Mouse (Mus musculus) liver, adult 2 months (tissue): ENCODE measurements around the gene Tbc1d10c. TPM values are rescaled to one million over a fixed set of nuclear protein-coding genes. Genes with fewer than 3 reads are reported as not detected.
A peak's percentile ranks its signal among the peaks of the same experiment; 100 is the strongest.

Source experiments
- DNase-seq: peaks from one replicate; pipeline ENCODE4 v3.0.0-alpha.2; 2011; ENCODE audit warnings: low read depth, low spot score; ENCODE audit errors: extremely low read depth
- H3K27ac ChIP-seq: fragments of 200-500 bp; replicated peaks from 2 replicates; pipeline ENCODE4 v1.5.1; 2012; ENCODE audit warnings: low read depth, mild to moderate bottlenecking, control low read depth, inconsistent platforms, low read length; ENCODE audit not compliant: insufficient read depth
- H3K27me3 ChIP-seq: fragments of 200-500 bp; 2 replicates; pipeline ENCODE4 v1.6.1; 2012; ENCODE audit warnings: mild to moderate bottlenecking, moderate library complexity, low read length, inconsistent platforms; ENCODE audit not compliant: control insufficient read depth, insufficient read depth
- H3K36me3 ChIP-seq: fragments of 200-500 bp; 2 replicates; pipeline ENCODE4 v1.6.1; 2012; ENCODE audit warnings: low read length, inconsistent platforms; ENCODE audit not compliant: control insufficient read depth, insufficient read depth
- H3K4me1 ChIP-seq: fragments of 200-500 bp; 2 replicates; pipeline ENCODE4 v1.6.1; 2011; ENCODE audit warnings: low read length; ENCODE audit not compliant: control insufficient read depth, insufficient read depth
- H3K4me3 ChIP-seq: fragments of 200-500 bp; 2 replicates; pipeline ENCODE4 v1.5.1; 2011; ENCODE audit warnings: low read depth, mild to moderate bottlenecking, control low read depth, low read length, moderate library complexity; ENCODE audit not compliant: insufficient read depth
- H3K79me2 ChIP-seq: fragments of 200-500 bp; 2 replicates; pipeline ENCODE4 v1.6.1; 2012; ENCODE audit warnings: inconsistent platforms, mild to moderate bottlenecking, low read length, moderate library complexity; ENCODE audit not compliant: control insufficient read depth, insufficient read depth
- H3K9ac ChIP-seq: fragments of 200-500 bp; 2 replicates; pipeline ENCODE4 v1.6.1; 2012; ENCODE audit warnings: low read depth, mild to moderate bottlenecking, control low read depth, inconsistent platforms, low read length
- CTCF ChIP-seq: fragments of 200-500 bp; IDR thresholded peaks from 2 replicates; pipeline ENCODE4 v1.5.1; 2011; ENCODE audit warnings: low read depth, low read length, control low read depth
- POLR2A ChIP-seq: fragments of 200-500 bp; IDR thresholded peaks from 2 replicates; pipeline ENCODE4 v1.6.1; 2011; ENCODE audit warnings: low read length, control low read depth; ENCODE audit not compliant: insufficient read depth; ENCODE audit errors: extremely low read depth
- WGBS: fragments of 180-500 bp; shearing (Covaris S2); methylation state at CpG from one replicate; pipeline ENCODE4 v1.1.7; 2018; 5-methylcytosine and 5-hydroxymethylcytosine counted together
- polyA plus RNA-seq: library from polyadenylated mRNA; depleted of rRNA; stranded (reverse); fragments of >200 nt; gene quantifications from 2 replicates; pipeline ENCODE4 v1.2.3, GENCODE M21; 2012
- total RNA-seq: library from RNA; depleted of rRNA; stranded (reverse); fragments of >200 nt; gene quantifications from 2 replicates; pipeline ENCODE4 v1.2.3, GENCODE M21; 2014

The Tbc1d10c gene
- total and polyA plus RNA-seq, 2 experiments: 0.46 to 2.2 TPM

DNA sequence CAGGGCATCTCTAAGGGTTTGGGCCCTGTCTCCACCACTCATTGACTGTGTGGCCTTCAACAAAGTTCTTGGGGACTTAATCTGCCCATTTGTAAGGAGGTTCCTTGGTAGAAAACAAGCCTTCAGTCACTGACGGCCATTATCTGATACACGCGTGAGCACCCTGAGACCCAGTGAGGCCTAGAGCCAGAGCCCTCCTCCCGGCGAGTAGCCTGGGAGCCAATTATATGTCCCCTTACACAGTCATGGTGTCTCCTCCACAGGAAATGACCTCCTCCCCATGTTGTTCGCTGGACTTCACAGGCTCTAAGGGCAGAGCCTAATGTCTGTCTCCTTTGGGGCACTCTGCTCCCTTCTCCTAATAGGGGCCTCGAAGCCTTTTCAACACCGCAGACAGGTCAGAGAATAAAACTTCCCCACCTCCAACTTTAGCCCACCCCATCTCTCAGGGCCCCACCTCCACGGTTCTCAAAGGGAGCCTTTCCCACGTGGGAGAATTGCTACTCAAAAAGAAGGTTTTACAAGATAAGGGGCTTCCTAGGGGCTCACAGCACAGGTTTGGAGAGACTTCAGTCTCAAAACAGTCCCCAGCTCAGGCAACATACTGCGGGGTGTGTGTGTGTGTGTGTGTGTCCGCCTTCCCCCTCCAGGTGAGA, 44.6 kb downstream of the Tbc1d10c start:
- no peaks in the 10 kb centered on the region for H3K36me3 ChIP-seq
- H3K4me1 ChIP-seq: peaks cover 18% of the 10 kb centered on the region
- no peak overlapping the region for H3K4me3 ChIP-seq
- peak overlapping the region; percentile 7; the same call in 1 of the 2 replicates for H3K27ac ChIP-seq
- no peak for DNase-seq
- H3K27me3 ChIP-seq: no peaks in the 10 kb centered on the region
- H3K9ac ChIP-seq: no peak overlapping the region
- peaks cover 15% of the 10 kb centered on the region; the same call in 1 of the 2 replicates for H3K79me2 ChIP-seq
- TF ChIP-seq POLR2A (no peak), CTCF (no peak)
- 84% methylated on average over 12 of the region's 12 CpGs for WGBS

DNA sequence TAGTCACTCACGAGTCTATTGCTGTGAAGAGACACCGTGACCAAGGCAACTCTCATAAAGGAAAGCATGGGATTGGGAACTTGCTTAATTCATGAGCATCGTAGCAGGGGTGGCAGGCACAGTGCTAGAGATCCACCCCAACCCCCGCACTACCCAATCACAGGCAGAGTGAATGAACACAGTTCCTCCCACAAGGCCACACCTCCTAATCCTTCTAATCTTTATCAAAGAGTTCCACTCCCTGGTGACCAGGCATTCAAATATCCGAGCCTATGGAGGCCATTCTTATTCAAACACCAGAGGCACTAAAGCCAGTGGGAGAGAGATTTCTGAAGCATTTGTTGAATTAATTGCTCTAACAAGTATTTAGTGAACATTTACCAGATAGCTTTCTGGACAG, 45.1 kb downstream of the Tbc1d10c start:
- no peak overlapping the region for H3K9ac ChIP-seq
- 96% methylated on average over 5 of the region's 5 CpGs for WGBS
- H3K36me3 ChIP-seq: no peaks in the 10 kb centered on the region
- no peaks in the 10 kb centered on the region for H3K27me3 ChIP-seq
- H3K27ac ChIP-seq: no peak overlapping the region
- no peak overlapping the region for H3K4me3 ChIP-seq
- no peak for DNase-seq
- no peak for TF ChIP-seq CTCF
- TF ChIP-seq POLR2A: no peak
- peaks cover 18% of the 10 kb centered on the region for H3K4me1 ChIP-seq
- H3K79me2 ChIP-seq: peaks cover 15% of the 10 kb centered on the region; the same call in 1 of the 2 replicates

GRCm38 (mm10) chr19:4144550-4145498, 46.3 kb downstream of the Tbc1d10c start:
- TF ChIP-seq CTCF (no peak), POLR2A (no peak)
- no peaks in the 10 kb centered on the region for H3K27me3 ChIP-seq
- DNase-seq: no peak
- H3K79me2 ChIP-seq: peaks cover 10% of the 10 kb centered on the region; the same call in 1 of the 2 replicates
- peak overlapping the region; percentile 21; the same call in 1 of the 2 replicates for H3K27ac ChIP-seq
- H3K9ac ChIP-seq: no peak overlapping the region
- peaks cover 12% of the 10 kb centered on the region for H3K4me1 ChIP-seq
- WGBS: 85% methylated on average over 16 of the region's 16 CpGs
- H3K36me3 ChIP-seq: no peaks in the 10 kb centered on the region
- no peak overlapping the region for H3K4me3 ChIP-seq

- Histone ChIP-seq H3K36me3 (no peaks in the 10 kb centered on the region), H3K4me3 (no peak within 1 kb of the TSS), H3K27me3 (no peaks in the 10 kb centered on the region), H3K4me1 (peaks cover 3% of the 10 kb centered on the region), H3K79me2 (peaks cover 3% of the 10 kb centered on the region; the same call in 1 of the 2 replicates), H3K9ac (no peak within 1 kb of the TSS), H3K27ac (peak within 1 kb of the TSS; percentile 9; the same call in 1 of the 2 replicates)
- 84% methylated on average over 7 of the region's 7 CpGs for WGBS
- no peak for DNase-seq
- TF ChIP-seq POLR2A: no peak
- TF ChIP-seq CTCF: no peak
These were observed 47.3 kb downstream of the Tbc1d10c start, which contains the start of gene Cabp4 for GRCm38 (mm10) chr19:4143759-4144268. Cabp4 (minus strand) TSS chr19:4144033.

DNA sequence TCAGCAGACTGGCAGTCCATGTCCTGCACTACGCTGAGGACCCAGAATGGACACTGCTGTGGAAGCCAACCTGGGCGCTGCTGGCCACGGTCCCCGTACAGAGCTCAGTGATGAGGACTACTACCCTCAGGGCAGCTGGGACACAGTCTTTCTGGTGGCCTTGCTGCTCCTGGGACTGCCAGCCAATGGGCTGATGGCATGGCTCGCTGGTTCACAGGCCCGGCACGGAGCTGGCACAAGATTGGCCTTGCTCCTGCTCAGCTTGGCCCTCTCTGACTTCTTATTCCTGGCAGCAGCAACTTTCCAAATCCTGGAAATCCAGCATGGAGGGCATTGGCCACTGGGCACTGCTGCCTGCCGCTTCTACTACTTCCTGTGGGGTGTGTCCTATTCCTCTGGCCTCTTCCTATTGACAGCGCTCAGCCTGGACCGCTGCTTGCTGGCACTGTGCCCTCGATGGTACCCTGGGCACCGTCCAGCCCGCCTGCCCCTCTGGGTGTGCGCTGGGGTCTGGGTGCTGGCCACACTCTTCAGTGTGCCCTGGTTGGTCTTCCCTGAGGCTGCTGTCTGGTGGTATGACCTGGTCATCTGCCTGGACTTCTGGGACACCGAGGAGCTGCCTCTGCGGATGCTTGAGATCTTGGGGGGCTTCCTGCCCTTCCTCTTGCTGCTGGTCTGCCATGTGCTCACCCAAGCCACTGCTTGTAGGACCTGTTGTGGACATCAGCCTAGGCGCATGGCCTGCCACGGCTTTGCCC, 48.5 kb downstream of the Tbc1d10c start:
- DNase-seq: peak; percentile 40
- Histone ChIP-seq H3K4me3 (no peak overlapping the region), H3K79me2 (no peaks in the 10 kb centered on the region), H3K4me1 (peaks cover 3% of the 10 kb centered on the region), H3K36me3 (no peaks in the 10 kb centered on the region), H3K27me3 (no peaks in the 10 kb centered on the region), H3K27ac (no peak overlapping the region), H3K9ac (no peak overlapping the region)
- no peak for TF ChIP-seq POLR2A
- TF ChIP-seq CTCF: no peak
- 95% methylated on average over 18 of the region's 18 CpGs for WGBS
